Mouse (Mus musculus) G1E (cell line): ENCODE data around the gene Scube2.

Experiments
- CTCF ChIP-seq: IDR thresholded peaks from 2 replicates; pipeline ENCODE4 v1.5.1; 2012; ENCODE audit warnings: low read depth, low read length, inconsistent platforms, mixed read lengths
- GATA1 ChIP-seq: IDR thresholded peaks from 2 replicates; pipeline ENCODE4 v1.6.1; 2012; ENCODE audit warnings: borderline replicate concordance, low read length, inconsistent platforms, mixed read lengths
- GATA2 ChIP-seq: IDR thresholded peaks from 2 replicates; pipeline ENCODE4 v1.6.1; 2012; ENCODE audit warnings: low read depth, low read length, inconsistent platforms, borderline replicate concordance
- POLR2AphosphoS5 ChIP-seq: IDR thresholded peaks from 2 replicates; pipeline ENCODE4 v1.6.1; 2012; ENCODE audit warnings: low read depth, low read length, inconsistent platforms; ENCODE audit not compliant: insufficient replicate concordance
- TAL1 ChIP-seq: conservative IDR thresholded peaks from 2 replicates; pipeline ENCODE4 v1.6.1; 2012; ENCODE audit warnings: low read depth, low read length, inconsistent platforms, mixed read lengths

GRCm38 (mm10) chr7:109848867-109849733 lies 16.4 kb downstream of the Scube2 start:
- no peak for TF ChIP-seq CTCF
- TF ChIP-seq GATA1: no peak
- no peak for TF ChIP-seq POLR2AphosphoS5
- TF ChIP-seq TAL1: no peak
- TF ChIP-seq GATA2: no peak
